Mouse (Mus musculus) frontal cortex, adult 2 months (tissue): ENCODE measurements around the gene Lipo1. TPM values are rescaled to one million over a fixed set of nuclear protein-coding genes. Genes with fewer than 3 reads are reported as not detected.
"Not testable (repeated sequence)": the region's sequence is repeated elsewhere in the genome, so short reads cannot be mapped to it uniquely, and the experiment has no call there.

Source experiments
- DNase-seq, 2 experiments: peaks; one replicate each; pipeline ENCODE4 v3.0.0; 2022; ENCODE audit warnings: low spot score in 1 of 2; ENCODE audit errors: extremely low spot score in 1 of 2
- polyA plus RNA-seq: library from polyadenylated mRNA; depleted of rRNA; stranded (reverse); fragments of >200 nt; gene quantifications from 2 replicates; pipeline ENCODE4 v1.2.3, GENCODE M21; 2012; rRNA removed

Gene Lipo1
- not detected in 2 replicates for polyA plus RNA-seq

- DNase-seq: not testable (repeated sequence)
These were observed at the start of gene Lipo1 for GRCm38 (mm10) chr19:33787359-33787758. Lipo1 (minus strand) TSS chr19:33787459.

GRCm38 (mm10) chr19:33786576-33787277 is 532 bp downstream of the Lipo1 start:
- DNase-seq: peak in 1 of 2 experiments; percentile 32

- DNase-seq: peak; percentile 1 to 7
These were observed 25.8 kb downstream of the Lipo1 start, which contains the start of gene Lipo3 for GRCm38 (mm10) chr19:33761287-33762086. Lipo3 (minus strand) TSS chr19:33761951.

- not testable (repeated sequence) for DNase-seq
These were observed 36.0 kb downstream of the Lipo1 start, which contains the start of gene Lipo2 for GRCm38 (mm10) chr19:33751259-33751658. Lipo2 (minus strand) TSS chr19:33751359.

Other genes with a start within 250 kb of the Lipo1 start
- gene Gm8978, start 162.2 kb downstream of the Lipo1 start, polyA plus RNA-seq: not detected in 2 replicates
- gene Lipo2, start 36.1 kb downstream of the Lipo1 start, polyA plus RNA-seq: 0.08 and 0.14 TPM in 2 replicates
- 5.2 and 6.8 TPM in 2 replicates for gene Lipo3, start 25.5 kb downstream of the Lipo1 start, polyA plus RNA-seq
- not detected in 2 replicates for gene Lipf, start 173.7 kb upstream of the Lipo1 start, polyA plus RNA-seq
- not detected in 2 replicates for gene Lipk, start 220.8 kb upstream of the Lipo1 start, polyA plus RNA-seq